Mouse (Mus musculus) 3134 (cell line): ENCODE measurements around the gene Atp6v1g2.

Experiments
- DNase-seq: peaks from one replicate; pipeline ENCODE4 v3.0.0-alpha.2; 2011; ENCODE audit warnings: low spot score; ENCODE audit not compliant: insufficient read length; ENCODE audit errors: extremely low read depth

The Atp6v1g2 gene

GRCm38 (mm10) chr17:35233114-35233980 is at the start of gene Atp6v1g2:
Gene Atp6v1g2, plus strand, starts transcription at chr17:35233660.
- DNase-seq = no peak

DNA sequence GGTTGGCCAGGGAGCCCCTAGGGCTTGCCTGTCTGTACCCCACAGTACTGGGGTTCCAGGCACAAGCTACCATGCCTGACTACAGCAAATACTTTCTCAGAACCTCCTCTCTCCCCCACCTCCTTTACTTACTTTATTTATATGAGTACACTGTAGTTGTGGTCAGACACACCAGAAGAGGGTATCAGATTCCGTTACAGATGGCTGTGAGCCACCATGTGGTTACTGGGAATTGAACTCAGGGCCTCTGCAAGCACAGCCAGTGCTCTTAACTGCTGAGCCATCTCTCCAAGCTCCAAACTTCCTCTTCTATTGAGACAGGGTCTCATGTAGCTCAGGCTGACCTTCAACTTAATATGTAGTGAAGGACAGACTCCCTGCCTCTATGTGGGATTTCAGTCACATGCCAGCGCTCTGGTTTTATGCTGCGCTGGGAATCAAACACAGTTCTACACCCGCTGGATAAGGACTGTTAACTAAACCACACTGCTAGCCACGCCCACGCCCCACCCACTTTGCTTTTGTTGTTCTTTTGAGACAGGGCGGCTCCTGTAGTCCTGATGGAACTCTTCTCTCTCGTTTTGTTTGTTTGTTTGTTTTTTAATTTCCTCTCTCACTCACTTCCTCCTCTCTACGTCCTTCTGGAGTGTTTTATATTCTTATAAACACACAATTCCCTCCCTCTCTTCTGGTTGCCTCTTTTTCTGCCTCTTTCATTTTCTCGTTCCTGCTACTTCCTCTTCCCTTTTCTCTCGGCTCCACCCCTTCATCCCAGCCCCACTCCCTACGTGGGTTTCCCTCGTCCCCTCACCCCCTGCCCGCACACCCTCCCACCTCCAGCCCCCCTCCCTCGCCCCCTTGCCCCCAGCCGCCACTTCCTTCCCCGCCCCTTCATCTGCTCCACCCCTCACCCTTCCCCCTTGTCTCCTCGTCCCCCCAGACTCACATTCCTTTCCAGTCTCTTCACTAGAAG is 47.5 kb upstream of the Atp6v1g2 start:
- DNase-seq = peak; percentile 56

DNA sequence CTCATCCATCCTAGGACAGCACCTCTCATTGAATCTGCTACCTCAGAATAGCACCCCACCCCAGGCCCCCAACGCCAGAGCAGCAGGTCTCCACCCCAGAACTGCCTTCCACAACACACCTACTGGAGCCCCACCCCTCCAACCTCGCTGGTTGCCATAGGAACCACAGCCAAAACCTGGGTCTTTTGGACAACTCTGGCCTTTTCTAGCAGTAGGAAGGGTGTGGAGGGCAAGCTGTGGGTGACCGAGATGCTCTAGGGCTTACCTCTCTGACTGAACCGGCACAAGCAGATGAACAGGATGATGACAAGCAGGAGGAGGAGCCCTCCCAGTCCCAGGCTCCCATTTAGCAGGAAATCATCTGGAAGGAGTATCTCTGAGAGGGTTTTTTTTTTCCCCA is 46.8 kb upstream of the Atp6v1g2 start:
- no peak for DNase-seq

DNA sequence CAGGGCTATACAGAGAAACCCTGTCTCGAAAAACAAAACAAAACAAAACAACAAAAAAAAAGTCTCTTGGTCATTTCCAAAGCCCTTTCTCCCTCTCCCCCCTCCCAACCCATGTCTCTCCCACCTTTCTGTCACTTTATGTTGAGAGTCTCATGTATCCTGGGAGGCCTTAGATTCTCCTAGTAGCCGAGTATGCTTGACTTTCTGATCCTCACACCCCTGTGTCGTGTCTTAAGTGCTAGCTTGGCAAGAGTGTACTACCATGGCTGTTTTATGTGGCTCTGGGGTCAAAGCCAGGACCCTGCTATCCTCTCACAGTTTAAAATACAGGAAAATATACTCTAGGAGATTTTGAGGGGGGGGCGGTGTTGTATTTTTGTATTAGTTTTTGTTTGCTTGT is 46.1 kb upstream of the Atp6v1g2 start:
- no peak for DNase-seq

- no peak for DNase-seq
These were observed 45.4 kb upstream of the Atp6v1g2 start, which contains the start of gene Lst1 for GRCm38 (mm10) chr17:35187959-35188610. Gene Lst1, minus strand, starts transcription at chr17:35188439.

GRCm38 (mm10) chr17:35189186-35189585 is 44.3 kb upstream of the Atp6v1g2 start:
- no peak for DNase-seq

DNA sequence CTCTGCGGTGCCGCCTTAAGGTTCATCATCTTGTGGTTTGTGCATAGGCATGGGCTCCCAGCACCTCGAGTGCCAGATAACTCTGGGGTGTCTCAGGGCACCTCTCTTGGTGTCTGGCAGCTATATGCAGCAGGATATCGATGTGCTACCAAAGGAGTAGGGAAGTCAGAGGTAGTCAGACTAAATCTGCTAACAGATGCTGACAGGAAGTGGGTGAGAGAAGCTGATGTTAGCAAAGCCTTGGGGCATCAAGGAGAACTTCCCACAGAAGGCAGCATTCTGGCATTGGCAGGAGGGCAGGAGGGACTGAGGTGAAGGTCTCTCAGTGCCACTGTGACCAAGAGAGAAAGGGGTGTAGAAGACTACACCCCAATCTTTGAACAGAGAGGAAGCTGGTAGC is 43.4 kb upstream of the Atp6v1g2 start:
- DNase-seq = no peak

DNA sequence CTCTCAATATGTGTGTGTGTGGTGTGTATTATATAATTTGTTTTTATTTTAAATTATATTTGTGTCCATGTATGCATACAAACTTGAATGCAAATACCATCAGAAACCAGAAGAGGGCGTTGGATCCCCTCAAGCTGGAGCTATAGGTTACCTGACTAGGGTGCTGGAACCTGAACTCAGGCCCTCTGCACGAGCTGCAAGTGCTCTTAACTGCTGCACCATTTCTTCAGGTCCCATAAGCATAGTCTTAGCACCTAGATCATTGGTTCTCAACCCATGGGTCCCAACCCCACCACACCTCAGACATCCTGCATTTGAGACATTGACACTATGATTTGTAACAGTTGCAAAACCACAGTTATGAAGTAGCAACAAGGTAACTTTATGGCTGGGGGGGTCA is 41.7 kb upstream of the Atp6v1g2 start:
- DNase-seq = no peak

GRCm38 (mm10) chr17:35192924-35193323 is 40.5 kb upstream of the Atp6v1g2 start:
- DNase-seq = no peak

DNA sequence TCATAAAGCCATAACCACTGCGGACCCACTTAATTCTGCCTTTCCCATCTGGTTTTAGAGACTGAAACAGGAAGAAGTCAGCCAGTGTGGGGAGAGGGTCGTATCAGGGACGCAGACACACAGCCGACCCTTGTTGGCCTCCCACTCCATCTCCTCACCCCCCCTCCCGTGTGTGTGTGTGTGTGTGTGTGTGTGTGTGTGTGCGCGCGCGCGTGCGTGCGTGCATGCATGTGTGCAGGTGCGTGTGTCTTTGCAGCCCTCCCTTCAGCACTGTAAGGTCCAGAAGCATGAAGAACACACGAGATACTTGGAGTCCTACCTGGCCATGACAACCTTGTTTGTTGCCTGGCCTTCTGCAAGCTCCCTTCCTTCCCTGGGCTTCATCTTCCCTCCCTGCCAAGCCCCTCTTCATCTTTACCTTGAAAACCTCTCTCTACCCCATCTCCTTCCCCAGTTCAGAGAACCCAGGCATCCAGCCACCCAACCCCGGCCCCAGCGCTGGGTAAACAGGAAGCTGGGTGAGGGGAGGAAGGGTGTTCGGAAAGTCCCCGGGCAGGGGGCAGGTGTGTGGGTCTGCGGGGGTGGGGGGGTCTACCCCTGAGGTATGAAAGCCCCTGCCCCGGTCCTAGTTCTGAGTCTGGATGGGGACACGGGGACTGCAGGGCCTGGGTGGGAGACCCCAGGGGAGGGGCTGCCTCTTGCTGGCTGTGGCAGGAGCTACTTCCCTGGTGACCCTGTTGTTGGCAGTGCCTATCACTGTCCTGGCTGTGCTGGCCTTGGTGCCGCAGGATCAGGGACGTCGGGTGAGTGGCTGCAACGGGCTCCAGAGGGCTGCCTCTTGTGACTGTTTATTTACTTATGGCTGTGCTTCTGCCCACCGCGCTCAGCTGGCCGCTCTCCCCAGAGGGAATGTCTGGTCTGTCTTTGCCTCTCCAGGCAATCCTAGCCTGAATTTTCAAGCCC is 39.3 kb upstream of the Atp6v1g2 start, which contains the start of gene Ltb:
Ltb (plus strand) TSS at position 559 of the 963 bp plus-strand sequence.
- DNase-seq = no peak

DNA sequence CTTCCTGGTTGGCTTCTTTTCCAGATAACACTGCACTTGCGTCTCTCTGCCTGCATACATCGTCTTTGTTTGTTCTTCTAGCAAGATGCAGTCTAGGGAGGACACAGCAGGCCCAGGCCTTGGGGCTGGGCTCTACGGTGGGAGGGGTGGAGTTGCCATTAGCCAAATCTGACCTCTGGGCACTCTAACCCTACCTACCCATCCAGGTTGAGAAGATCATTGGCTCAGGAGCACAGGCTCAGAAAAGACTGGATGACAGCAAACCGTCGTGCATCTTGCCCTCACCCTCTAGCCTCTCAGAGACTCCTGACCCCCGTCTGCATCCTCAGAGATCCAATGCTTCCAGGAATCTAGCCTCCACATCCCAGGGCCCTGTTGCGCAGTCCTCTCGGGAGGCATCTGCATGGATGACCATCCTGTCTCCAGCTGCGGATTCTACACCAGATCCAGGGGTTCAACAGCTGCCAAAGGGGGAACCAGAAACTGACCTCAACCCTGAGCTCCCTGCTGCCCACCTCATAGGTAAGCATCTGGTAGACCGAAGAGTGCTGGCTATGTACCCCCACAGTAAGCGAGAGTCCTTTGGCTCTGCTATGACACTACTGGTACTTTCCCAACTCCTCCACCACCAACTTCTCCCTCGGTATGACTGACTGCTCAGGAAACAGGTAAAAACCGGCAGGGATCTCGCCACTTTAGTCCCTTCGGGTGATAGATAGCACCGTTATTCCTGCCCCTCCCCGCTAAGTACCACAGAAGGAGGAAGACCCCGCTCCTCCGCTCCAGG is 38.4 kb upstream of the Atp6v1g2 start:
- no peak for DNase-seq

- DNase-seq = no peak
These were observed 37.7 kb upstream of the Atp6v1g2 start for GRCm38 (mm10) chr17:35195631-35196320.

- no peak for DNase-seq
These were observed 37.2 kb upstream of the Atp6v1g2 start for GRCm38 (mm10) chr17:35196321-35196641.

DNA sequence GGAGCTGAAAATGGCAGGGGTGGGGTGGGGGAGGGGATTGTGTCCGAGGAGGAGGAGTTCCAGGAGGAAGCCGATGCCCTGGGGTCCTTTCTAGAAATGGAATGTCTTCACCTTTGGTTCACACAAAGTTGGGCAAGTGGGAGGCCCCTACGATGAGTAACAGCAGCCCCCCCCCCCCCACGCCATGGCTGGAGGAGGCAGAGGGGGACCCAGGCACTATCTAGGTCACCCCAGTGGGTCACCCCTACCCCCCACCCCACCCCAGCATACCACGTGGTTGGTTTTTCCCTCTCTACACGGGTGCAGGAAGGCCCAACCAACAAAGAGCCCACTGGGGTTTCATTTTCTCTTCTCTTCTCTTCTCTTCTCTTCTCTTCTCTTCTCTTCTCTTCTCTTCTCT is 36.3 kb upstream of the Atp6v1g2 start:
- no peak for DNase-seq

GRCm38 (mm10) chr17:35198029-35198428 is 35.4 kb upstream of the Atp6v1g2 start:
- DNase-seq = no peak

GRCm38 (mm10) chr17:35198946-35199345 is 34.5 kb upstream of the Atp6v1g2 start:
- no peak for DNase-seq

DNA sequence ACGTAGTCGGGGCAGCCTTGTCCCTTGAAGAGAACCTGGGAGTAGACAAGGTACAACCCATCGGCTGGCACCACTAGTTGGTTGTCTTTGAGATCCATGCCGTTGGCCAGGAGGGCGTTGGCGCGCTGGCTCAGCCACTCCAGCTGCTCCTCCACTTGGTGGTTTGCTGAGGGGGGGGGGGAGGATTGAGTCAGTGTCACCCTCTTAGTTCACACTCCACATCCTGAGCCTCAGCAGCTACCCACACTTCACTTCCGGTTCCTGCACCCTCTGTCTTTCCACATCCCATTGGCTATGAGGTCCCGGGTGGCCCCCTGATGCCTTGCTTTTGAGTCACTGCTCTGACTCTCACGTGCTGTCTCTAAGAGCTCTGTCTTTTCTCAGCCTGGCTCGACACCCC is 33.1 kb upstream of the Atp6v1g2 start:
- peak; percentile 40 for DNase-seq

DNA sequence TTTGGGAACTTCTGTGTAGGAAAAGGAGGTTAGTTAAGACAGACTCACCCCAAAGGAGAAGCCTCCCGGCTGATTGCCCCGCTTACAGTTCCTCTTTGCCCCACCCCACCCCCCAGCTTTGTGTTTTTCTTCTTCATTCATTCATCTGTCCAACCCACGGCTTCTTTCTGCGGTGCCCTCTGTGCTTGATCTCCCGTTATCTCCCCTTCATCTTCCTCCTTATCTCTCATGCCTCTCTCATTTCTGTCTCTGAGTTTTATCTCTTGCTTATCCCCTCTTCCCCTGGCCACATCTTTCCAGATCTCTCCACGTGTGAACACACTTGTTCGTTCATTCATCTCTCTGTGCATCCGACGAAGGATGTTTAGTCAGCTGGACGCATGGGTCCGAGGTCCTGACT is 32.3 kb upstream of the Atp6v1g2 start:
- DNase-seq = no peak
